Mouse (Mus musculus): ENCODE measurements around the gene Fau. TPM values are rescaled to one million over a fixed set of nuclear protein-coding genes. Genes with fewer than 3 reads are reported as not detected.

Fau gene
- polyA plus RNA-seq, 1 experiment from 2014 or later, result 1,123 TPM

DNA sequence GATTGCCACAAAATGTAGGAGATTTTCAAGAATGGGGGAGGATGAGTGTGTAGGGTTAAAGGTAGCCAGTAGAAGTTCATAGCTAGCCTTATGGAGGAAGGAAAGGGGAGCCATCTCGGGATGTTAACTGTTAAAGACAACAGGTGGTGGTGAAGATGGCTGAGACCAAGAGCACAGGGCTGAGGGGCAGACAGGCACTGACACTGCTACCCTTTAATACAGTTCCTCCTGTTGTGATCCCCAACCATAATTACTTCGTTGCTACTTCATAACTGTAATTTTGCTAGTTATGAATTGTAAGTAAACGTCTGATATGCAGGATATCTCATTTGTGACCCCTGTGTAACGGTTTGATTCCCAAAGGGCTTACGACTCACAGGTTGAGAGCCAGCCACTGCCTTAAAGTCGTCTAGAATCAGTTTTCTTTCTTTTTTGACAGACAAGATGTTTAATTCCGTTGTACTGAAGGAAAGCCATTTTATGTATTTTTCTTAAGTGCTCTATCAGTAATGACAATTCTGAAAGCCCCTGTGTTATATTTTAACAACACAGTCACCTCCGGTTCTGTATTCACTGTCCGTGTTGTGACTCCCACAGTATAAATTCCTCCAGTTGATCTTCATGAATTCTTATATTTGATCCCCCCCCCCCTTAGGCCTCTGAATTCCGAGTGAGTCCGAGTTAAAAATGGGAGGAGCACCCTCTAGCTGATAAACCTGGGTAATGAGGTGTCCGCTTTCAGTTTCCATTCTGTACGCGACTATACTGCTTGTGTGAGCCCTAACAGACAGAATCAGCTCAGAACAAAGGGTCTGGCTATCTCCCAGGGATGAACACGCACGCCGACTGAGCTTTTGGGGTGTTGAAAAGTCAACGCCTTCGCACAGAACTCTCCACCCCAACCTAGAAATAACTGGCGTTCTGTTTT lies 12.0 kb upstream of the Fau start:
- no peaks in the 10 kb centered on the region for H3K27me3 ChIP-seq
- DNase-seq (ENCODE audit: low read depth, low spot score) (no peak), ATAC-seq (no peak)
- POLR2A ChIA-PET, result interaction anchor here (0.7 to 1.8 kb wide), 9 partner anchors 8 to 222 kb away, joined by 3 to 15 read pairs (median 4); partner anchors contain the start of genes Capn1, Fau, Mrpl49 and Pola2
- in situ Hi-C loops (cut with MboI; ENCODE audit: low pct_unique_long_range_greater_than_20kb), result no loop called here
- TF ChIP-seq CTCF (IDR thresholded peaks at IDR 0.05), result no peak
- CTCF ChIA-PET, result interaction anchor here (1.1 to 3.4 kb wide), 3 partner anchors 9 to 80 kb away, joined by 3 to 13 read pairs (median 5); partner anchors contain the start of gene Pola2

DNA sequence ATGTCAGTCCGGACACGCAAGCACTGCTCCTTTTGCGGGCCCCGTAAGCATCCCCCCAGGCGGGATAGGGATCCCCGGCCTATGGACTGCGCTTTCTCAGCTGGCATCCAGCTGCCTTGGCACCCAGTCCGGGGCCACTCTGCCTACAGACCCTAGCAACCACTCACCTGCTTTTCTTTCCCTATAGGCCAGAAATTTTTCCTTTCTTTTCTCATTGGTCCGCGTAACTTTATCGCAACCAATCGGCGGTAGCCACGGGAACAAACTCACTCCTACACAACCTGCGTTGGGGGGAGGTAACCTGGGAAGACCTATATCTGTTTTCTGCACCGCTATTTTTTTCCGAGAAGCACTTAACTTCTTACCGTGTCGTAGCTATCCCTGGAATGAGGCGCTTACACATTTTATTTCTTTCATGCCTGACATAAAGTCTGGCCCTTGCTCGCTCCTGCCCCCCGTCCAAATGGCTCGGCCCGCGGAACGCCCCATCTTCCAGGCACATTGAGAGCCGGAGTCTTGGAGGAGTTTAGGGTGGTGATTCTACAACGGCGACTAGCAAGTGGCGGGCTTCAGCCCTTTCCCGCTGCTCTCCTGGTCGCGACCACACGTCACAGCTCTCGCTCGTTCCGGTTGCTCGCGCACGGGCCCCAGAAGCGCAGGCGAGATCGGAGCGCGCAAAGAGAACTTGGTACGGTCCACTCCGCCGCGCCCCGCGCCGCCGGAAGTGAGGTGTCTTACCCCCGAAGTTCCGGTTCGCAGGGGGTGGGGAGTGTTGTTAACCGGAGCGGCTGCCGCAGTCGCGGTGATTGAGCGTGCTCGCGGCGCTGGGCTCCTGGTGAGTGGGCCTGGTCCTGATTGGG lies 11.1 kb upstream of the Fau start, which contains the start of gene Syvn1:
Syvn1 (plus strand) TSS at position 283 of the 860 bp plus-strand sequence.
- H3K27me3 ChIP-seq, result no peaks in the 10 kb centered on the region
- ChIA-PET POLR2A (interaction anchor here (0.6 to 1.8 kb wide), 11 partner anchors 9 to 223 kb away, joined by 3 to 15 read pairs (median 4); partner anchors contain the start of genes Capn1, Fau, Mrpl49 and Pola2), CTCF (interaction anchor here (1.1 to 3.4 kb wide), 3 partner anchors 8 to 81 kb away, joined by 3 to 13 read pairs (median 5); partner anchors contain the start of gene Pola2)
- in situ Hi-C loops (cut with MboI; ENCODE audit: low pct_unique_long_range_greater_than_20kb), result no loop called here
- TF ChIP-seq CTCF (IDR thresholded peaks at IDR 0.05), result no peak
- DNase-seq (ENCODE audit: low read depth, low spot score) (peak; percentile 96), ATAC-seq (peak; percentile 86)

GRCm38 (mm10) chr19:6047154-6047898 lies 10.3 kb upstream of the Fau start:
- no peak for DNase-seq (ENCODE audit: low read depth, low spot score)
- in situ Hi-C loops (cut with MboI; ENCODE audit: low pct_unique_long_range_greater_than_20kb), result no loop called here
- no peak for TF ChIP-seq CTCF (IDR thresholded peaks at IDR 0.05)
- peak; percentile 3 for ATAC-seq
- no peaks in the 10 kb centered on the region for H3K27me3 ChIP-seq
- ChIA-PET CTCF (interaction anchor here (1.7 to 3.4 kb wide), 2 partner anchors 19 to 82 kb away, joined by 5 to 13 read pairs; partner anchors contain the start of gene Pola2), POLR2A (interaction anchor here (0.9 to 1.8 kb wide), 3 partner anchors 13 to 192 kb away, joined by 3 to 15 read pairs (median 4); partner anchors contain the start of genes Pola2 and Znhit2)

DNA sequence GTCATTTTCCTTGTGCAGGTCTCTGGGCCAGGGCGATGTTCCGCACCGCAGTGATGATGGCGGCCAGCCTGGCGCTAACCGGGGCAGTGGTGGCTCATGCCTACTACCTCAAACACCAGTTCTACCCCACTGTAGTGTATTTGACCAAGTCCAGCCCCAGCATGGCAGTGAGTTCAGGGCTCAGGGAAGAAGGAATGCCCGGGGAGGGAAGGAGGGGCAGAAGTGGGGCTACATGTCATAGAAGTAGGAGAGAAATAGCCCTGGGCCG lies 9.8 kb upstream of the Fau start:
- POLR2A ChIA-PET, result no interaction called here
- no peaks in the 10 kb centered on the region for H3K27me3 ChIP-seq
- in situ Hi-C loops (cut with MboI; ENCODE audit: low pct_unique_long_range_greater_than_20kb), result no loop called here
- ATAC-seq (no peak), DNase-seq (ENCODE audit: low read depth, low spot score) (no peak)
- no peak for TF ChIP-seq CTCF (IDR thresholded peaks at IDR 0.05)
- CTCF ChIA-PET, result no interaction called here

GRCm38 (mm10) chr19:6048681-6049410 lies 8.8 kb upstream of the Fau start:
- ChIA-PET CTCF (no interaction called here), POLR2A (interaction anchor here (0.8 kb wide), 1 partner anchor 22 kb away, joined by 5 read pairs; no protein-coding TSS in a partner anchor)
- DNase-seq (ENCODE audit: low read depth, low spot score) (no peak), ATAC-seq (no peak)
- in situ Hi-C loops (cut with MboI; ENCODE audit: low pct_unique_long_range_greater_than_20kb), result no loop called here
- no peak for TF ChIP-seq CTCF (IDR thresholded peaks at IDR 0.05)
- no peaks in the 10 kb centered on the region for H3K27me3 ChIP-seq

GRCm38 (mm10) chr19:6052516-6052915 lies 5.1 kb upstream of the Fau start:
- DNase-seq (ENCODE audit: low read depth, low spot score) (no peak), ATAC-seq (no peak)
- POLR2A ChIA-PET, result interaction anchor here (0.6 to 1.6 kb wide), 2 partner anchors 11 to 121 kb away, joined by 3 to 4 read pairs; no protein-coding TSS in a partner anchor
- TF ChIP-seq CTCF (IDR thresholded peaks at IDR 0.05), result no peak
- in situ Hi-C loops (cut with MboI; ENCODE audit: low pct_unique_long_range_greater_than_20kb), result no loop called here
- CTCF ChIA-PET, result interaction anchor here (1.3 to 2.1 kb wide), 3 partner anchors 15 to 128 kb away, joined by 4 to 7 read pairs (median 5); partner anchors contain the start of genes Arl2 and Cdc42ep2
- H3K27me3 ChIP-seq, result no peaks in the 10 kb centered on the region

- in situ Hi-C loops (cut with MboI; ENCODE audit: low pct_unique_long_range_greater_than_20kb), result no loop called here
- ChIA-PET POLR2A (no interaction called here), CTCF (interaction anchor here (1.3 to 2.4 kb wide), 2 partner anchors 8 to 39 kb away, joined by 3 to 5 read pairs; partner anchors contain the start of genes Capn1 and Syvn1)
- no peak for DNase-seq (ENCODE audit: low read depth, low spot score)
- H3K27me3 ChIP-seq, result no peaks in the 10 kb centered on the region
- TF ChIP-seq CTCF (IDR thresholded peaks at IDR 0.05), result no peak
- ATAC-seq, result no peak
These were observed 3.3 kb upstream of the Fau start for GRCm38 (mm10) chr19:6054296-6054695.

GRCm38 (mm10) chr19:6056696-6057095 lies 948 bp upstream of the Fau start:
- in situ Hi-C loops (cut with MboI; ENCODE audit: low pct_unique_long_range_greater_than_20kb), result no loop called here
- H3K27me3 ChIP-seq, result no peaks in the 10 kb centered on the region
- no peak for DNase-seq (ENCODE audit: low read depth, low spot score)
- no peak for TF ChIP-seq CTCF (IDR thresholded peaks at IDR 0.05)
- ChIA-PET POLR2A (interaction anchor here (0.6 to 0.8 kb wide), 2 partner anchors 28 to 62 kb away, joined by 3 to 6 read pairs; no protein-coding TSS in a partner anchor), CTCF (interaction anchor here (1.4 to 2.4 kb wide), 2 partner anchors 41 to 275 kb away, joined by 3 to 5 read pairs; partner anchors contain the start of gene Capn1)
- ATAC-seq, result no peak

GRCm38 (mm10) chr19:6058513-6058912 lies 869 bp downstream of the Fau start:
- no peak for TF ChIP-seq CTCF (IDR thresholded peaks at IDR 0.05)
- in situ Hi-C loops (cut with MboI; ENCODE audit: low pct_unique_long_range_greater_than_20kb), result no loop called here
- ATAC-seq, result no peak
- ChIA-PET CTCF (no interaction called here), POLR2A (interaction anchor here (0.6 to 1.3 kb wide), 6 partner anchors 12 to 369 kb away, joined by 3 to 6 read pairs (median 4); partner anchors contain the start of gene Syvn1)
- no peak for DNase-seq (ENCODE audit: low read depth, low spot score)
- H3K27me3 ChIP-seq, result no peaks in the 10 kb centered on the region
